Mouse (Mus musculus) limb, embryonic 11.5 days (tissue): ENCODE results near the gene Upk3bl. TPM values are rescaled to one million over a fixed set of nuclear protein-coding genes. Genes with fewer than 3 reads are reported as not detected.
"Not testable (repeated sequence)": the region's sequence is repeated elsewhere in the genome, so short reads cannot be mapped to it uniquely, and the experiment has no call there.

Source experiments
- ATAC-seq: fragments of 200-750 bp; cut with Nextera tagmentation; 2 replicates; pipeline ENCODE4 v1.8.0; 2017; ENCODE audit warnings: low read depth; ENCODE audit not compliant: insufficient number of reproducible peaks, low FRiP score, low TSS enrichment
- DNase-seq: peaks from one replicate; pipeline ENCODE4 v3.0.0-alpha.2; 2015; ENCODE audit warnings: low spot score
- H3K27ac ChIP-seq: fragments of 300-500 bp; sonication (generic); replicated peaks from 2 replicates; pipeline ENCODE4 v1.5.1; 2014; ENCODE audit warnings: low read depth, mild to moderate bottlenecking, low read length
- H3K27me3 ChIP-seq: fragments of 300-500 bp; sonication (generic); 2 replicates; pipeline ENCODE4 v1.6.1; 2014; ENCODE audit warnings: mild to moderate bottlenecking, low read length, mixed read lengths; ENCODE audit not compliant: control insufficient read depth, insufficient read depth
- H3K36me3 ChIP-seq: fragments of 300-500 bp; sonication (generic); 2 replicates; pipeline ENCODE4 v1.6.1; 2014; ENCODE audit warnings: mild to moderate bottlenecking, low read length, moderate library complexity, mixed read lengths; ENCODE audit not compliant: control insufficient read depth, insufficient read depth
- H3K4me1 ChIP-seq: fragments of 300-500 bp; sonication (generic); 2 replicates; pipeline ENCODE4 v1.6.1; 2014; ENCODE audit warnings: low read length, mixed read lengths; ENCODE audit not compliant: control insufficient read depth, insufficient read depth
- H3K4me2 ChIP-seq: fragments of 300-500 bp; sonication (generic); 2 replicates; pipeline ENCODE4 v1.6.1; 2014; ENCODE audit warnings: low read depth, mild to moderate bottlenecking, moderate library complexity; ENCODE audit not compliant: severe bottlenecking
- H3K4me3 ChIP-seq: fragments of 300-500 bp; sonication (generic); 2 replicates; pipeline ENCODE4 v1.5.1; 2014; ENCODE audit warnings: low read depth, low read length
- H3K9ac ChIP-seq: fragments of 300-500 bp; sonication (generic); 2 replicates; pipeline ENCODE4 v1.6.1; 2014; ENCODE audit warnings: mild to moderate bottlenecking, low read length
- H3K9me3 ChIP-seq: fragments of 300-500 bp; sonication (generic); 2 replicates; pipeline ENCODE4 v1.6.1; 2016; ENCODE audit warnings: low read length; ENCODE audit not compliant: control insufficient read depth
- WGBS: fragments of 180-500 bp; shearing (Covaris S2); extraction: QIAGEN DNeasy Blood & Tissue Kit; methylation state at CpG from one replicate; pipeline ENCODE4 v1.1.7; 2014; 5-methylcytosine and 5-hydroxymethylcytosine counted together
- polyA plus RNA-seq: library from polyadenylated mRNA; unstranded; fragments of >200 nt; fragmentation: Nextera tagmentation; extraction: Ambion mirVana; gene quantifications from 2 replicates; pipeline ENCODE4 v1.2.1, GENCODE M21; 2014

Upk3bl gene
- polyA plus RNA-seq, 1 experiment from 2014 or later: 4.0 TPM

DNA sequence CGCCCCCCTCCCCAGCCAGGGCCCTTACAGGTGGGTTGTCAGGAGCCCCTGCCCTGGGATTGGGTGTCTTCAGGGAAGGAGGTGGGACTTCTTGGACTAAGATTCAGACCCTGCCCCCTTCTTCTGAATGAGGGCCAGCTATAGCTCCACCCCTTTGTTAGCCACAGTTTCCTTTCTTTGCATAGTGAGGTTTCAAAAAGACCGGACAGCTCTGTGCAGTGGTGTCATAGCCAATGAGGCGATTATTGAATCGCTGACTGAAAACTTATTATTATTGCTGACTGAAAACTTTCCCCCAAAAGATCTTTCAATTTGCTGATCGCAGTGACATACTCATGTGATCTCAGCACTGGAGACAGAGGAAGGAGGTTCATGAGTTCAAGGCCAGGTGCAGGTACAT, 14.1 kb upstream of the Upk3bl start:
- ATAC-seq: no peak
- H3K9me3 ChIP-seq: no peaks in the 10 kb centered on the region
- no peak overlapping the region for H3K27ac ChIP-seq
- no peak overlapping the region for H3K4me2 ChIP-seq
- no peak overlapping the region for H3K9ac ChIP-seq
- H3K36me3 ChIP-seq: no peaks in the 10 kb centered on the region
- DNase-seq: peak; percentile 24
- no peaks in the 10 kb centered on the region for H3K4me1 ChIP-seq
- no peaks in the 10 kb centered on the region for H3K27me3 ChIP-seq
- WGBS: 58% methylated on average over 5 of the region's 5 CpGs
- H3K4me3 ChIP-seq: no peak overlapping the region

DNA sequence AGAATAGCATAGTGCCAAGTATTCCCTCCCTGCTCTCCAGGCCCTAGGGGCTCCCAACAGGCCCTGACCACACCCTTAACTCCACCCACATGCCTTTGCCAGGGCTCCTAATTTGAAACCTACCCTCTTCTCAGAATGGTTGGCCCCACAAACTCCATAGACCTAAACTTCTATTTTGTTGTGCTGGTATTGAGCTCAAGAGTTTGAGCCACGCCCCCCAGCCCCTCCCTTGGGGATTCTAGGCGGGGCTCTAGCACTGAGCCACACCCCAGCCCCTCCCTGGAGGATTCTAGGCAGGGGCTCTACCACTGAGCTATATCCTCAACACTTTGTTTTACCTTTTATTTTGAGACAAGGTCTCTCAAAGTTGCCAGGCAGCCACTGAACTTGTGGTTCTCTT, 13.0 kb upstream of the Upk3bl start:
- no peak overlapping the region for H3K4me3 ChIP-seq
- DNase-seq (no peak), ATAC-seq (no peak)
- no peaks in the 10 kb centered on the region for H3K36me3 ChIP-seq
- no peaks in the 10 kb centered on the region for H3K4me1 ChIP-seq
- WGBS: 29% methylated on average over 2 of the region's 2 CpGs
- no peaks in the 10 kb centered on the region for H3K9me3 ChIP-seq
- no peak overlapping the region for H3K27ac ChIP-seq
- H3K9ac ChIP-seq: no peak overlapping the region
- H3K27me3 ChIP-seq: no peaks in the 10 kb centered on the region
- H3K4me2 ChIP-seq: no peak overlapping the region

DNA sequence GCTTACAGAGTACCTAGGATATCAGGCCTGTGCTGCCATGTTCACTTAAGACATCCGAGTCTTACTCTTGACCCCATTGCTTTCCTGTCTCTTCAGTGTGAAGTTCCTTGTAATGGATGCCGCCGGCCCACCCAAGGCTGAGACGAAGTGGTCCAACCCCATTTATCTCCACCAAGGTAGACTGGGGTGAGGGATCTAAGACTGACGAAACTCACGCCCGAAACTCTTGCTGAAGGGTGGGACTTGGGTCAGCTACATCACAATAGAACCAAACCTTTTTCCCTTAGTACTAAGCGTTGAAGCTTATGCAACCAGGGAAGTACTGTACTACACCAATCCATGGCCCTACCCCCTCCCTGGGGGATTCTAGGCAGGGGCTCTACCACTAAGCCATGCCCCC, 12.6 kb upstream of the Upk3bl start:
- 93% methylated on average over 8 of the region's 8 CpGs for WGBS
- DNase-seq: no peak
- H3K36me3 ChIP-seq: no peaks in the 10 kb centered on the region
- H3K9me3 ChIP-seq: no peaks in the 10 kb centered on the region
- no peaks in the 10 kb centered on the region for H3K4me1 ChIP-seq
- no peaks in the 10 kb centered on the region for H3K27me3 ChIP-seq
- H3K27ac ChIP-seq: no peak overlapping the region
- no peak for ATAC-seq
- H3K4me2 ChIP-seq: no peak overlapping the region
- H3K4me3 ChIP-seq: no peak overlapping the region
- H3K9ac ChIP-seq: no peak overlapping the region

DNA sequence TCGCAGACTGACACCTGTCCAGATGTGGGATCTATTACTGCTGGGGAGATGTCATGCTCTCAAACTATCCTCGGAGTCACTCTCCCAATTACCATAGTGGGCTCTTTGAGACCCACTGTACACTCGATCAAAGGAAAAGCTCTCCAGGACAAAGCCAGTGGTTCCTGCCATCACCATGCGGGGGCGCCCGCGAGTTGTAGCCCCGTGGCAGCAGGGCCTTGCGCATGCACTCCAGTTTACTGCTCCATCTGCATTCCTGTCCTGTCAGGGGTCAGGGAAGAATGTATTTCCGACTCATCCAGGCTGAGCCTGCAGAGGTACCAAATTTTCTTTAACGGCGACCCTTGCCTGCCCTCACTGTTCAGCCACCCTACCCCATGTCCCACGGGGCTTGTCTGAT, 9.4 kb upstream of the Upk3bl start:
- no peaks in the 10 kb centered on the region for H3K9me3 ChIP-seq
- H3K27me3 ChIP-seq: no peaks in the 10 kb centered on the region
- H3K4me3 ChIP-seq: no peak overlapping the region
- H3K9ac ChIP-seq: no peak overlapping the region
- WGBS: 72% methylated on average over 13 of the region's 13 CpGs
- no peak overlapping the region for H3K27ac ChIP-seq
- no peak for ATAC-seq
- DNase-seq: no peak
- no peak overlapping the region for H3K4me2 ChIP-seq
- no peaks in the 10 kb centered on the region for H3K4me1 ChIP-seq
- H3K36me3 ChIP-seq: no peaks in the 10 kb centered on the region

DNA sequence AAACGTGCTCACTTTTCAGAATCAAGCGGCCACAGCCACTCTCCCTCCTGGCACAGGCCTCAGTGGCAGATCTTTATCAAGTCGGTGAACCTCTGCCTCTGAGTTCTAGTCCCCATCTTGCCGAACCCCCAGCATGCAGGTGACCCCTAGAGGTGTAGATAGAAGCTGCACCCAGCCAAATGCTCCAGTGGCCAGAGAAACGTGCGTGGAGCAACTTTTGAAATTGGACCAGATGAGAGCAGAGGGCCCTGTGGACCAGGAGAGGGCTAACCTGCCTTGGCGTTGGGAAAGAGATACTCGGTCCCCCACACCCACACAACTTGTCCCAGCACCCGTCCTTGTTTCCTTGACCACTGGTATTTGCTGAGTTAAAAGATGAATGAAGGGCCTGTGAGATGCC, 8.9 kb upstream of the Upk3bl start:
- Histone ChIP-seq H3K27me3 (no peaks in the 10 kb centered on the region), H3K4me1 (no peaks in the 10 kb centered on the region), H3K27ac (no peak overlapping the region), H3K9me3 (no peaks in the 10 kb centered on the region), H3K9ac (no peak overlapping the region), H3K4me2 (no peak overlapping the region), H3K4me3 (no peak overlapping the region), H3K36me3 (no peaks in the 10 kb centered on the region)
- DNase-seq (peak; percentile 41), ATAC-seq (no peak)
- WGBS: 42% methylated on average over 9 of the region's 9 CpGs

DNA sequence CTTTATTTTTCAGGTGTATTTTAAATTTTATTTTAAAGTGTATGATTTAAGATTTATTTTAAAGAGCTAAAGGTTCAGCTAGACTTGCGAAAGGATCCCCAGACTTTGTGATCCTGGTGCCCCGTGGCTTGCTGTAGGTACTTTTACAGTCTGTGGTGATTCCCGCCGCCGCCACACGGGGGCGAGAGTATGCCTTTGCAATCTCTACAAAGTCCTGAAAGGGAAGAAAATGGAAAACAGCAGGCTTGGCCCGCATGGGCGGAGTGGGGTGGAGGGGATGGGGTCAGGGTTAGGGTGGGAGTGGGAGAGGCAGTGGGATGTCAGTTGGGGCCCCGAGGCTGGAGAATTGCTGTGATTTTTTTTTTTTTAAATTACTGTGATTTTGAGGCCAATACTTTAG, 8.3 kb upstream of the Upk3bl start:
- Histone ChIP-seq H3K27me3 (no peaks in the 10 kb centered on the region), H3K4me2 (no peak overlapping the region), H3K36me3 (no peaks in the 10 kb centered on the region), H3K9ac (no peak overlapping the region), H3K4me3 (no peak overlapping the region), H3K27ac (no peak overlapping the region), H3K4me1 (no peaks in the 10 kb centered on the region), H3K9me3 (no peaks in the 10 kb centered on the region)
- no peak for ATAC-seq
- 6% methylated on average over 10 of the region's 10 CpGs for WGBS
- DNase-seq: peak; percentile 96

DNA sequence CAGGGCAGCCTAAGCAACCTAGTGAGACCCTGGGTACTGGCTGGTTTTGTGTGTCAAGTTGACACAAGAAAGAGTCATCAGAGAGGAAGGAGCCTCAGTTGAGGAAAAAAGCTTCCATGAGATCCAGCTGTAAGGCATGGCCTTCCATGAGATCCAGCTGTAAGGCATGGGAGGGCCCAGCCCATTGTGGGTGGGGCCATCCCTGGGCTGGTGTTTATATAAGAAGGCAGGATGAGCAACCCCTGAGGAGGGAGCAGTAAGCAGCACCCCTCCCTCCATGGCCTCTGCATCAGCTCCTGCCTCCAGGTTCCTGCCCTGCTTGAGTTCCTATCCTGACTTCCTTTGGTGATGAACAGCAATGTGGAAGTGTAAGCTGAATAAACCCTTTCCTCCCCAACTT, 5.8 kb upstream of the Upk3bl start:
- not testable (repeated sequence) for ATAC-seq, H3K27ac ChIP-seq, H3K9ac ChIP-seq, H3K27me3 ChIP-seq, H3K4me2 ChIP-seq, H3K4me1 ChIP-seq, H3K9me3 ChIP-seq, H3K36me3 ChIP-seq, H3K4me3 ChIP-seq, DNase-seq

DNA sequence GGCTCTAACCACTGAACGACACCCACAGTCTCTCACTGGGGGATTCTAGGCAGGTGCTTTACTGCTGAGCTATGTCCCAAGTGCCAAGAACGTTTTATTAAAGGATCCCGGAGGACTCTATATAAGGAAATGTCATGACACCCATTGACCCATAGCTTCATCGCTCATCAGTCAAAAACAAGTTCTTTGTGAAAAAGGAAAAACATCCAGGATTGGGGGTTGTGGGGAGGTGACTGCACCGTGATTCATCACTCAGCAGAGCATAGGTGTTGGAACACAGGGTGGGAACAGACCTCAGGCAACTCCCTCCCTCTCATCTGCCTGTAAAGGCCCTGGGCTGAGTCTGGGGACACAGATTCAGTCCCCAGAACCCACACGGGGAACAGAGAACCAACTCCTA, 4.4 kb upstream of the Upk3bl start:
- H3K27ac ChIP-seq: no peak overlapping the region
- no peak overlapping the region for H3K9ac ChIP-seq
- H3K27me3 ChIP-seq: no peaks in the 10 kb centered on the region

DNA sequence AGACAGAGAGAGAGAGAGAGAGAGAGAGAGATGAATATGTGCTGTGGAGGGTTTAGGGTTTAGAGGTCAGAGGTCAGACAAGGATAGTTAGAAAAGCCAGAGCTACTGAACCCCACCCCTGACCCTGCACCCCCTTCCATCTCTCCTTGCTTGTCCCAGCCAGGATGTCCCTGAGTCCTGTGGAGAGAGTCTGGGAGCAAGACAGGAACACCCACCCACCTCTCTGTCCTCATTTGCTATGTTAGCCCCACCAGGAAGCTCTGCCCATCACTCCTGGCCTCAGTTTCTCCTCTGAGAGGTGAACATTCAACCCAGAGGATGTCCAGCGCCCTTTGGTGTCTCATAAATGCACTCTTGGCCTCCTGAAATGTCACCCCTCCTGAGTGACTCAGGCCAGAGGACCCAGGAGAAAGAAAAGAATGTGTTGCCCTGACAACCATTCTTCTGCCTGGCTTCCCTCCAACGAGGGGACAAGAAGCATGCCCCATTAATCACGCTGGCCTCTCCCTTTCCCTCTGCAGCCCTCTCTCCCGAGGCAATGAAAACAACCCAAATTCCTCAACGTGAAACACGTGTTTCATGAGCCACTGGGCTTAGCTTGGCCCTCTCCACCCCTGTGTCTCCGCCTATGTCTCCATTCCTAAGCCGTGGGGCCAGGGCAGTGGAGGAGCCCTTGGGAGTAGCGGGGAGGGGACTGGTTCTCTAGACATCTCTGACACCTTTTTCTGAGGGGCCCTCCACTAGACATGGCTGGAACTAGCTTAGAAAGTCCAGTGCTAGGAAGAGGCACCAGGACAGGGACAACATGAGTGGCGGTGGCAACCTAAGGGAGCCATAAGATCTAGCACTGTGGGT, 2.8 kb upstream of the Upk3bl start:
- Histone ChIP-seq H3K4me1 (peaks cover 3% of the 10 kb centered on the region; the same call in 1 of the 2 replicates), H3K27ac (no peak overlapping the region; the same call in 1 of the 2 replicates), H3K36me3 (no peaks in the 10 kb centered on the region), H3K27me3 (no peaks in the 10 kb centered on the region), H3K4me3 (no peak overlapping the region), H3K9me3 (no peaks in the 10 kb centered on the region), H3K9ac (no peak overlapping the region), H3K4me2 (no peak overlapping the region)
- ATAC-seq: peak; percentile 47; the same call in 1 of the 2 replicates
- DNase-seq: peak; percentile 51
- WGBS: 24% methylated on average over 10 of the region's 10 CpGs

More for the DNA sequence above, 4.4 kb upstream of the Upk3bl start:
- no peak for ATAC-seq
- H3K9me3 ChIP-seq: no peaks in the 10 kb centered on the region
- WGBS: 66% methylated on average over 6 of the region's 6 CpGs
- peaks cover 3% of the 10 kb centered on the region; the same call in 1 of the 2 replicates for H3K4me1 ChIP-seq
- no peak overlapping the region for H3K4me2 ChIP-seq
- no peak for DNase-seq
- no peak overlapping the region for H3K4me3 ChIP-seq
- no peaks in the 10 kb centered on the region for H3K36me3 ChIP-seq
